Mouse (Mus musculus): ENCODE results near the gene Hes6. TPM values are rescaled to one million over a fixed set of nuclear protein-coding genes. Genes with fewer than 3 reads are reported as not detected.

The Hes6 gene
- polyA plus RNA-seq, 2 experiments: 82.8 to 91.0 TPM

DNA sequence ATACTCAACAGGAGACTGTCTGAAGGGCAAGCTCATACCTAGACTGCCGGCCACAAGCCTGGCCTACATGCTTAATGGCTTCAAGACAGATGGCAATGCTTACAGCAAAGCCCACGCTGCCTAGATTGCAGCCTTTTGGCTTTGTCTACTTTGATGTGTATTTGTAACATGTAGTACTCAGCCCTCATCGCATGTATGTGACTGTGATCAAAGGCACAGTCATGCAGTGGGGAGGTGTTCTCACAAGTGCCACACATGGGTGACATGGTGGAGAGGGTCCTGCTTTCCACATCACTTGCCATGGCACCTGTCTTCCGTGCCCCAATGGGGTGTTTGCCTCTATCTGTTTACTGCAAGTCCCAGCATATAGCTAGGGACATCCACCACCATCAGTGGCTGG is 32.7 kb upstream of the Hes6 start:
- H3K9ac ChIP-seq (ENCODE audit: low read depth, low read length, severe bottlenecking): no peak overlapping the region
- DNase-seq (ENCODE audit: low spot score) (no peak), ATAC-seq (ENCODE audit: low FRiP score, low read depth) (no peak)
- 83% methylated on average over 4 of the region's 4 CpGs for WGBS
- H3K27me3 ChIP-seq (ENCODE audit: control insufficient read depth, insufficient read depth, low read length): no peaks in the 10 kb centered on the region
- no peaks in the 10 kb centered on the region for H3K4me1 ChIP-seq (ENCODE audit: control insufficient read depth, insufficient read depth, low read length)
- no peak overlapping the region for H3K4me3 ChIP-seq (replicated peaks; ENCODE audit: low read length)
- no peak for TF ChIP-seq POLR2A (IDR thresholded peaks at IDR 0.05; ENCODE audit: borderline replicate concordance, extremely low read depth, insufficient read depth, insufficient read length)
- H3K36me3 ChIP-seq (ENCODE audit: control insufficient read depth, insufficient read depth, low read length): peaks cover 15% of the 10 kb centered on the region
- H3K4me2 ChIP-seq (replicated peaks; ENCODE audit: low read depth, low read length, severe bottlenecking): no peak overlapping the region
- H3K27ac ChIP-seq (replicated peaks; ENCODE audit: low read depth, low read length): no peak overlapping the region
- peaks cover 6% of the 10 kb centered on the region; the same call in 1 of the 2 replicates for H3K9me3 ChIP-seq (ENCODE audit: control insufficient read depth, low read length)

DNA sequence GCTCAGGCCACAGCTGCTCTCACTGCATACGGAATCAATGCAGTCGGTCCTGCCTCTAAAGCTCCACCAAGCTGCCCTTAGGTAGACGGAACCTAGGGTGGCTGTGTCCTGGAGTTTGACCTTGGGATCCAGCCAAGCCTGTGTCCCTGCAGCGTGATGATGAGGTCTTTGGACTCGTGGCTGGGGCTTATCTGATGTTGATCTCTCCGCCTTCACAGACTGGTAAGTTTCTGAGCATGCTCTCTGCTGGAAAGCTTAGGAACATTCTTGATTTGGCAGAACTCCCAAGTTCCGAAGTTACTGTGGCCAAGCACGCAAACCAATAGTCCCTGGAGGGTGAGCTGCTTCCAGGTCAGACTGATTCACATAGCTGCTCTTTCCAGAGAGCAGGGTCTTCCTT is 32.2 kb upstream of the Hes6 start:
- H3K27me3 ChIP-seq (ENCODE audit: control insufficient read depth, insufficient read depth, low read length): no peaks in the 10 kb centered on the region
- H3K36me3 ChIP-seq (ENCODE audit: control insufficient read depth, insufficient read depth, low read length): peaks cover 15% of the 10 kb centered on the region
- H3K27ac ChIP-seq (replicated peaks; ENCODE audit: low read depth, low read length): no peak overlapping the region
- DNase-seq (ENCODE audit: low spot score) (peak; percentile 79), ATAC-seq (ENCODE audit: low FRiP score, low read depth) (peak; percentile 42; the same call in 1 of the 2 replicates)
- no peak for TF ChIP-seq POLR2A (IDR thresholded peaks at IDR 0.05; ENCODE audit: borderline replicate concordance, extremely low read depth, insufficient read depth, insufficient read length)
- no peak overlapping the region for H3K4me2 ChIP-seq (replicated peaks; ENCODE audit: low read depth, low read length, severe bottlenecking)
- H3K9me3 ChIP-seq (ENCODE audit: control insufficient read depth, low read length): peaks cover 6% of the 10 kb centered on the region; the same call in 1 of the 2 replicates
- no peak overlapping the region for H3K4me3 ChIP-seq (replicated peaks; ENCODE audit: low read length)
- H3K4me1 ChIP-seq (ENCODE audit: control insufficient read depth, insufficient read depth, low read length): no peaks in the 10 kb centered on the region
- WGBS: 69% methylated on average over 8 of the region's 8 CpGs
- no peak overlapping the region for H3K9ac ChIP-seq (ENCODE audit: low read depth, low read length, severe bottlenecking)

GRCm38 (mm10) chr1:91444841-91445830 is 31.3 kb upstream of the Hes6 start:
- no peaks in the 10 kb centered on the region for H3K4me1 ChIP-seq (ENCODE audit: control insufficient read depth, insufficient read depth, low read length)
- WGBS: 85% methylated on average over 17 of the region's 17 CpGs
- no peak for TF ChIP-seq POLR2A (IDR thresholded peaks at IDR 0.05; ENCODE audit: borderline replicate concordance, extremely low read depth, insufficient read depth, insufficient read length)
- no peaks in the 10 kb centered on the region for H3K27me3 ChIP-seq (ENCODE audit: control insufficient read depth, insufficient read depth, low read length)
- peaks cover 6% of the 10 kb centered on the region; the same call in 1 of the 2 replicates for H3K9me3 ChIP-seq (ENCODE audit: control insufficient read depth, low read length)
- DNase-seq (ENCODE audit: low spot score) (no peak), ATAC-seq (ENCODE audit: low FRiP score, low read depth) (no peak)
- peaks cover 15% of the 10 kb centered on the region for H3K36me3 ChIP-seq (ENCODE audit: control insufficient read depth, insufficient read depth, low read length)
- H3K4me3 ChIP-seq (replicated peaks; ENCODE audit: low read length): no peak overlapping the region
- H3K9ac ChIP-seq (ENCODE audit: low read depth, low read length, severe bottlenecking): no peak overlapping the region
- no peak overlapping the region for H3K4me2 ChIP-seq (replicated peaks; ENCODE audit: low read depth, low read length, severe bottlenecking)
- H3K27ac ChIP-seq (replicated peaks; ENCODE audit: low read depth, low read length): no peak overlapping the region

DNA sequence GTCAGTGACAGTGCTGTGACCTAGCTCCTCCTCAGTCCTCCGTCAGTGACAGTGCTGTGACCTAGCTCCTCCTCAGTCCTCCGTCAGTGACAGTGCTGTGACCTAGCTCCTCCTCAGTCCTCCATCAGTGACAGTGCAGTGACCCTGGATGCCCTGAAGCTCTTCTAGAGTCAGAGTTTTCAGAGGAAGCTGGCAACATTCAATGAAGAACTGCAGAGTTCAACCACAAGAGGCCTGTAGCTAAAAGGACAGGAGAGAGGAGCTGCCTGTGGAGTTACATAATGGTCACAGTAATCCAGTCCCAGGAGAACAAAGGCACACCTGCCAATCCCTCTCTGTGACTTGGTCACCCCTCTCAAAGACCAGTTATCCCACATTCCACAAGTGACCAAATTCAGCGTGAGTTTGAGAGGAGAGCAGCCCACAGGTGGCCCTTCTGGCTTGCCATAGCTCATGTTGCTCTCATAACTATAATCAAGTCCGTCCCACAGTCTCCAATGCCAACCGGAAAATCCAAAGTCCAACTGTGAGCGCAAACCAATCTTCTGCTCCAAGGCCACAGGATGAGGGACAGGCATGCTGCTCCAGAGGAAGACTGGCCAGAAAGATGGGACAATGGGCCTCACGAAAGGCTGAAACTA is 28.6 kb upstream of the Hes6 start:
- ATAC-seq (ENCODE audit: low FRiP score, low read depth): no peak
- no peak for DNase-seq (ENCODE audit: low spot score)
- no peak overlapping the region for H3K4me3 ChIP-seq (replicated peaks; ENCODE audit: low read length)
- WGBS: 72% methylated on average over 6 of the region's 7 CpGs
- TF ChIP-seq POLR2A (IDR thresholded peaks at IDR 0.05; ENCODE audit: borderline replicate concordance, extremely low read depth, insufficient read depth, insufficient read length): no peak
- no peak overlapping the region for H3K4me2 ChIP-seq (replicated peaks; ENCODE audit: low read depth, low read length, severe bottlenecking)
- no peaks in the 10 kb centered on the region for H3K27me3 ChIP-seq (ENCODE audit: control insufficient read depth, insufficient read depth, low read length)
- peaks cover 13% of the 10 kb centered on the region for H3K36me3 ChIP-seq (ENCODE audit: control insufficient read depth, insufficient read depth, low read length)
- peaks cover 3% of the 10 kb centered on the region; the same call in 1 of the 2 replicates for H3K9me3 ChIP-seq (ENCODE audit: control insufficient read depth, low read length)
- H3K9ac ChIP-seq (ENCODE audit: low read depth, low read length, severe bottlenecking): no peak overlapping the region
- no peaks in the 10 kb centered on the region for H3K4me1 ChIP-seq (ENCODE audit: control insufficient read depth, insufficient read depth, low read length)
- no peak overlapping the region for H3K27ac ChIP-seq (replicated peaks; ENCODE audit: low read depth, low read length)

DNA sequence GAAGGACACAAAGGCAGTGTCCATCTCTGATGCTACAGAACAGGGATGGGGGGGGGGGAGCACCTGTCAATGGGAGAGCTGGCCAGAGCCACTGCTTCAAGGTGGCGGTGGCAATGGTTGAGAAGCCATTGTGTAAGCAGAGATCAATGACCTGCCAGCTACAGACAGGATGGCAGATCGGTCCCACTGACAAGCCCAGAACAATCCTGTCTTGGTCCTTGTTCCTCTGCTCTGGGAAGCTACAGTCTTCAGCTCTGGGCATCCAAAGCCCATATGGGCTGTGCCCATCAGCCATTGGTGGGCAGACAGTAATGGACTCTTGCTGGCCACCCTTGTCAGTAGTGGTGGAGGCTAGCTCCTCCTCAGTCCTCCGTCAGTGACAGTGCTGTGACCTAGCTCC is 28.0 kb upstream of the Hes6 start:
- Histone ChIP-seq H3K4me1 (ENCODE audit: control insufficient read depth, insufficient read depth, low read length) (peaks cover 3% of the 10 kb centered on the region), H3K27ac (replicated peaks; ENCODE audit: low read depth, low read length) (no peak overlapping the region), H3K9ac (ENCODE audit: low read depth, low read length, severe bottlenecking) (no peak overlapping the region), H3K4me3 (replicated peaks; ENCODE audit: low read length) (no peak overlapping the region), H3K27me3 (ENCODE audit: control insufficient read depth, insufficient read depth, low read length) (no peaks in the 10 kb centered on the region), H3K9me3 (ENCODE audit: control insufficient read depth, low read length) (no peaks in the 10 kb centered on the region), H3K4me2 (replicated peaks; ENCODE audit: low read depth, low read length, severe bottlenecking) (no peak overlapping the region), H3K36me3 (ENCODE audit: control insufficient read depth, insufficient read depth, low read length) (peaks cover 7% of the 10 kb centered on the region; the same call in 1 of the 2 replicates)
- ATAC-seq (ENCODE audit: low FRiP score, low read depth): no peak
- WGBS: 94% methylated on average over 2 of the region's 3 CpGs
- no peak for DNase-seq (ENCODE audit: low spot score)
- no peak for TF ChIP-seq POLR2A (IDR thresholded peaks at IDR 0.05; ENCODE audit: borderline replicate concordance, extremely low read depth, insufficient read depth, insufficient read length)

Data from limb, embryonic 14.5 days (tissue).